Mouse (Mus musculus) E14TG2a.4 (cell line): ENCODE data around the gene Ing2.
A peak's percentile ranks its signal among the peaks of the same experiment; 100 is the strongest.

Experiments used
- H3K27me3 ChIP-seq: 2 replicates; pipeline ENCODE4 v1.6.1; 2014; ENCODE audit warnings: low read length, control low read depth; ENCODE audit not compliant: insufficient read depth
- H3K36me3 ChIP-seq: 2 replicates; pipeline ENCODE4 v1.6.1; 2014; ENCODE audit warnings: low read length, control low read depth; ENCODE audit not compliant: insufficient read depth
- H3K4me1 ChIP-seq: replicated peaks from 2 replicates; pipeline ENCODE4 v1.6.1; 2014; ENCODE audit warnings: low read depth, low read length, control low read depth
- H3K4me3 ChIP-seq: replicated peaks from 2 replicates; pipeline ENCODE4 v1.5.1; 2014; ENCODE audit warnings: mild to moderate bottlenecking, low read length
- H3K9me3 ChIP-seq: 2 replicates; pipeline ENCODE4 v1.6.1; 2014; ENCODE audit warnings: low read length, control low read depth
- CTCF ChIP-seq: conservative IDR thresholded peaks from 2 replicates; pipeline ENCODE4 v1.5.1; 2014; ENCODE audit warnings: low read length
- NANOG ChIP-seq: IDR thresholded peaks from 2 replicates; pipeline ENCODE4 v1.6.1; 2014; ENCODE audit warnings: borderline replicate concordance, low read length, mixed read lengths
- POU5F1 ChIP-seq: IDR thresholded peaks from 2 replicates; pipeline ENCODE4 v1.6.1; 2014; ENCODE audit warnings: low read length, borderline replicate concordance

The Ing2 gene

DNA sequence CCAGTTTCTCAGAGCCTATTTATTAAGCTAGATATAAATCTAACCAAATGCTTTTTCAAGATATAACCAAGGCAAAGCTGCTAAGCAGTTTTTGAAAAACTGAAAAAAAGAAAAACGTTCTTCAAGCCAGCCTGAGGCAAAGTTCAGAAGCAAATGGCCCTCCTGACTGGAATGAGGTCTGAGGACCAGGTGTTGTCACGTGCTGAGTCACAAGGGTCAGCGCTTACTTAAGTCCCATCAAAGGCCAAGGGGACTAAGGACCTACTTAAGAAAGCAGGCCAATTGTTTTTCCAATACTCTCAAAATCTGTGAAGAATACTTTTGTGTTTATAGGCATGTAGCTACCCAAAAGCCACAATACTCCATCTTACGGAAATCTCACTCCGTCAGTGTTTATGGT lies 12.2 kb downstream of the Ing2 start:
- peaks cover 8% of the 10 kb centered on the region for H3K4me1 ChIP-seq
- H3K4me3 ChIP-seq, result no peak overlapping the region
- H3K36me3 ChIP-seq, result peaks cover 23% of the 10 kb centered on the region
- no peaks in the 10 kb centered on the region for H3K9me3 ChIP-seq
- H3K27me3 ChIP-seq, result no peaks in the 10 kb centered on the region
- no peak for TF ChIP-seq POU5F1
- TF ChIP-seq NANOG, result no peak
- no peak for TF ChIP-seq CTCF

DNA sequence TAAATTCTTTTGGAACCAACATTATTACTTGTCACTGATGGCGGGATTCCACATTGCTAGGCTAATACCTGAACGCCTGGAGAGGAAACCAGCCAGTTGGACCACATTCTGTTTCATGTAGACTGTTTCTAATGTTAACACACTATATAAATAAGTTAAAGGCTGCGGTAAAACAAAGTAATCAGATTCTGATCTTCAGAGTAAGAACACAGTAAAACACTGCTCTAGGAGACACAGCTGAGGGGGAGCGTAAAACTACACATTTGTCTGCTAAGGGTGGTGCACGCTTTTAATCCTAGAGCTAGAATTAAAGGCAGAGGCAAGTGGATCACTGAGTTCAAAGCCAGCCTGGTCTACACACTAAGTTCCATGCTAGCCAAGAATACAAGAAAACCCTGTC lies 12.6 kb downstream of the Ing2 start:
- no peak overlapping the region for H3K4me3 ChIP-seq
- peaks cover 8% of the 10 kb centered on the region for H3K4me1 ChIP-seq
- no peaks in the 10 kb centered on the region for H3K9me3 ChIP-seq
- H3K27me3 ChIP-seq, result no peaks in the 10 kb centered on the region
- H3K36me3 ChIP-seq, result peaks cover 18% of the 10 kb centered on the region
- no peak for TF ChIP-seq CTCF
- no peak for TF ChIP-seq POU5F1
- no peak for TF ChIP-seq NANOG

DNA sequence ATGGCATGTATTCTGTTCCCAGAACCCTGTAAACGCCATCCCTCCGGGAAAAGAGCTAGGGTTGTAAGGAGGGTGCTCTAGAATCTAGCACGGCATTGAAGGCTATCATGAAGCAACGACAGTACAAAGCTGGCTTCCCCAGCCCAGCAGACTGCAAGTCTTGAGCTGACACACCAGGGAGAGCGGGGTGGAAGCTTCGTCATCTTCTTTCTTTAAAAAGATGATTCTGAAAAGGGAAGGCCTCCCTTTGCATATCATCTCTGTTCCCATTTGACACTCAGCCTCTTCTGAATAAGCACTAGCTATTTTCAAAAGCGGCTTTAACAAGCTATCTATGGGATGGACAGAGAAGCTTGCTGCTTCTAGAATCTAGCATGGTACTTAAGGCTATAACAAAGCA lies 15.0 kb downstream of the Ing2 start:
- TF ChIP-seq CTCF, result no peak
- TF ChIP-seq POU5F1, result no peak
- no peak for TF ChIP-seq NANOG
- H3K36me3 ChIP-seq, result 0 out of 2 replicates have a peak, but pooled peaks cover under 1% of the 10 kb centered on the region
- H3K4me3 ChIP-seq, result no peak overlapping the region
- H3K27me3 ChIP-seq, result no peaks in the 10 kb centered on the region
- H3K4me1 ChIP-seq, result no peaks in the 10 kb centered on the region
- H3K9me3 ChIP-seq, result no peaks in the 10 kb centered on the region

DNA sequence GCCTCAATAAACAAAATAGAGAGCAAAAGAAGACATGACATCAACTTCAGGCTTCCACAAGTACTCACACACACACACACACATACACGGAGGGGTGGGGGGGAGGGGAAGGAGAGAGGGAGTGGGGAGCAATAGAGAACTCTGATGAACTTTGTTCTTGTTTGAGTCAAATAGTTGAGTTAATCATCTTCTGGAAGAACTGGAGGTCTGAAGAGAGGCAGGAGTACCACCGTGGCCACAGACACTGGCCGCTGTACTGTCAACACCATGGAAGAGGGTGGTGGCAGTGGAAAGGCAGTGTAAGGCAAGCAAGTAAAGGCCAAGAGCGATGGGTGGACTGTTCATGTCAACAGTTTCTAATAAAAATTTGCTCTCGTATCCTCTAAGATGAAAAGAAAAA lies 15.9 kb downstream of the Ing2 start:
- H3K27me3 ChIP-seq, result no peaks in the 10 kb centered on the region

DNA sequence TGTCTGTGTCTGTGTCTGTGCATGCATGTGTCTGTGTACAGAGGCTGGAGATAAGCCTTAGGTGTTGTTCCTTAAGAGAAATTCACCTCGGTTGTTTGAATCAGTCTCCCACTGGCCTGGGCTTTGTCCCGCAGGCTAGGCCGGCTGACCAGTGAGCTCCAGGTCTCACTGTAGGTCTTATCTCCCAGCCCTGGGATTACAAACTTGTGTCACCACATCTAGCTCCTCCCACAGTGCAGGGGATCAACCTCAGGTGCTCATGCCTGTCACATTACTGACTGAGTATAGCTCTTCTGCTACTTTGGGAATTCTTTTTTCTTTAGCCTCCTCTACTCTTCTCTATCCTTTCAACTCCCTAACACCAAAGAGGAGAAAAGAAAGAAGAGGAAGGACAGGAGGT lies 20.9 kb downstream of the Ing2 start:
- no peaks in the 10 kb centered on the region for H3K36me3 ChIP-seq
- TF ChIP-seq POU5F1 (no peak), NANOG (no peak), CTCF (no peak)
- H3K9me3 ChIP-seq, result no peaks in the 10 kb centered on the region
- H3K27me3 ChIP-seq, result peaks cover 4% of the 10 kb centered on the region; the same call in 1 of the 2 replicates
- H3K4me1 ChIP-seq, result peaks cover 3% of the 10 kb centered on the region
- no peak overlapping the region for H3K4me3 ChIP-seq

More for the DNA sequence above, 15.9 kb downstream of the Ing2 start:
- no peaks in the 10 kb centered on the region for H3K36me3 ChIP-seq
- TF ChIP-seq CTCF (no peak), POU5F1 (no peak), NANOG (no peak)
- no peaks in the 10 kb centered on the region for H3K4me1 ChIP-seq
- no peak overlapping the region for H3K4me3 ChIP-seq
- H3K9me3 ChIP-seq, result no peaks in the 10 kb centered on the region

DNA sequence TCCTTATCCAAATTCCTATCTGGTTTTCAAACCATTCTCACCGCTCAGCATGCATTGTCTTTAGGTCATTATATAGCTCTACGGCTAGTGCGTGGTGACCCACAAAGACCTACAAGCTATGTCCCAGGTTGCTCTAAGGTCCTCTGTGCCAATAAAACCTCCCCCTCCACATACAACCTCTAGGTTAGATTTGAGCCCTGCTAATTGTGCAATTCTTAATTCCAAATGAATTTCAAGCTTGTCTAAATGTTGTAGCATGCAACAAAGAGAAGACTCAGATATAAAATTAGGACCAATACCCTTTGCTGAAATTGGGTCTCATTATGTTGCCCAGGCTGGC lies 22.6 kb downstream of the Ing2 start:
- H3K4me3 ChIP-seq, result no peak overlapping the region
- H3K9me3 ChIP-seq, result no peaks in the 10 kb centered on the region
- no peaks in the 10 kb centered on the region for H3K36me3 ChIP-seq
- H3K27me3 ChIP-seq, result peaks cover 4% of the 10 kb centered on the region; the same call in 1 of the 2 replicates
- peaks cover 20% of the 10 kb centered on the region for H3K4me1 ChIP-seq
- TF ChIP-seq CTCF (no peak), POU5F1 (no peak), NANOG (no peak)

DNA sequence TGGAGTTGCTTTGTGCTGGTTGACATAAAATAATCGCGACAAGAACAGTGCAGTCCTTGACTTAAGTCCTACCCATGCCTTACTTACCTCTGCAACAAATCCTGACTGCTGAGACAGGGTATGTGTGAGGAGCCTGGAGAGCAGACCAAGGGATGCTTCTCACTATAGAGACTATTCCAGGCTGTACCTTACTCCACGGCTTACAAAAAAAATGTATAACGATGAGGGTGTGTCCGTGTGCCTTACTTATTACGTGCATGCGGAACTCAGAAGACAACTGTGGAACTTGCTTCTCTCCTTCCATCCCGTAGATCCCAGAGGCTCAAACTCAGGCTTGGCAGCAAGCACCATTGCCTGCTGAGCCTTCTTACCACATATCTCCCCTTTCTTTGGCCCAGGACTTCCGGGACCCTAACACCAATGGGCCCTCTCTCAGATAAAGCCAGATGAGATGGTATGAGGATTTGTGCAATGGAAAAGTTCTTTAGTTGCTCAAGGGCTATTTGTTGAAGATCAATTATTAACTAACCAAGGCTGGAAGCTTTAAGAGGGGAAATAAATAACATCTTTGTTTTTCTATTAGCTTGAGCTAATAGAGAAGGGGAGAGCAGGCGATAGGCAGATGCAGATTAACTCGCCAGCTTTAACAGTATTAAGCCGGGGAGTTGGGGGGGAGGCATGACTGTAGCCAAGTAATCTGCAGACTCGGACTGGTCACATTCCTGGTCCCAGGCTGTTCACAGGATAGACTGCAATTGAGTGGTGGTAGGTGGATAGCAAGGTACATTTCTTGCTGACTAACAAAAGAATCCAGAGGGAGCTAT lies 23.2 kb downstream of the Ing2 start:
- H3K4me1 ChIP-seq, result peaks cover 24% of the 10 kb centered on the region
- H3K9me3 ChIP-seq, result no peaks in the 10 kb centered on the region
- H3K27me3 ChIP-seq, result peaks cover 4% of the 10 kb centered on the region; the same call in 1 of the 2 replicates
- TF ChIP-seq NANOG (no peak), POU5F1 (no peak), CTCF (no peak)
- no peaks in the 10 kb centered on the region for H3K36me3 ChIP-seq
- H3K4me3 ChIP-seq, result no peak overlapping the region

DNA sequence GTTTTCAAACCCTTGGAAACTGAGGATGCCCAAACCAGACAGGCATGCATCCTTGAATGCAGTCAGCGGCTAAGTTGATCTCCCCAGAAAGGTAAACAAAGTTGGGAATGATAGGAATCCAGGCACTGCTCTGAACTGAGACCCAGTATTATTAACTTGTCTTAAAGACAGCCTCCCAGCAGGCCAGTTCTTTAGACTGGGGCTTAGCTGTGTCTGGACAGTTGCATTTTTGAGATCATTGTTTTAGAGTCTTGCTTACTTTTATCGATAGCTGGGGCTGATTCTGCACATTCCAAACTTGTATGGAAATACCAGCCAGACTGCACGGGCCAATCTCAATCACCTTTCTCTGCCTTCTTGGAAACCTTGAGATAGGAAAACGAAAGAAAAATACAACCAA lies 24.5 kb downstream of the Ing2 start:
- H3K27me3 ChIP-seq, result peaks cover 4% of the 10 kb centered on the region; the same call in 1 of the 2 replicates
- H3K4me3 ChIP-seq, result no peak overlapping the region
- no peaks in the 10 kb centered on the region for H3K36me3 ChIP-seq
- no peaks in the 10 kb centered on the region for H3K9me3 ChIP-seq
- H3K4me1 ChIP-seq, result peaks cover 31% of the 10 kb centered on the region
- TF ChIP-seq NANOG, result no peak
- TF ChIP-seq POU5F1, result no peak
- no peak for TF ChIP-seq CTCF

GRCm38 (mm10) chr8:47649551-47649950 lies 25.8 kb downstream of the Ing2 start:
- peak overlapping the region; percentile 60 for H3K4me3 ChIP-seq
- no peaks in the 10 kb centered on the region for H3K9me3 ChIP-seq
- no peaks in the 10 kb centered on the region for H3K36me3 ChIP-seq
- H3K27me3 ChIP-seq, result peaks cover 4% of the 10 kb centered on the region; the same call in 1 of the 2 replicates
- TF ChIP-seq CTCF (no peak), NANOG (no peak), POU5F1 (no peak)
- peaks cover 31% of the 10 kb centered on the region for H3K4me1 ChIP-seq
